Mouse (Mus musculus) central nervous system, embryonic 18 days (tissue): ENCODE data around the gene 1700069L16Rik. TPM values are rescaled to one million over a fixed set of nuclear protein-coding genes. Genes with fewer than 3 reads are reported as not detected.

Source experiments
- polyA plus RNA-seq: library from polyadenylated mRNA; depleted of rRNA; stranded (reverse); fragments of >200 nt; gene quantifications from 2 replicates; pipeline ENCODE4 v1.2.3, GENCODE M21; 2012; rRNA removed

The 1700069L16Rik gene
- polyA plus RNA-seq, result not detected in 2 replicates

GRCm38 (mm10) chr5:113724446-113724845, at the start of gene 1700069L16Rik:
TSS of gene 1700069L16Rik (minus strand) at chr5:113724772.

GRCm38 (mm10) chr5:113772450-113772895, 47.9 kb upstream of the 1700069L16Rik start, which contains the start of the genes Sart3 and Iscu:
TSS of gene Sart3 (minus strand) at chr5:113772510.
TSS of gene Iscu (plus strand) at chr5:113772748.

GRCm38 (mm10) chr5:113735345-113736112, 11.0 kb upstream of the 1700069L16Rik start, which contains the start of gene Ficd:
TSS of gene Ficd (plus strand) at chr5:113735803.

DNA sequence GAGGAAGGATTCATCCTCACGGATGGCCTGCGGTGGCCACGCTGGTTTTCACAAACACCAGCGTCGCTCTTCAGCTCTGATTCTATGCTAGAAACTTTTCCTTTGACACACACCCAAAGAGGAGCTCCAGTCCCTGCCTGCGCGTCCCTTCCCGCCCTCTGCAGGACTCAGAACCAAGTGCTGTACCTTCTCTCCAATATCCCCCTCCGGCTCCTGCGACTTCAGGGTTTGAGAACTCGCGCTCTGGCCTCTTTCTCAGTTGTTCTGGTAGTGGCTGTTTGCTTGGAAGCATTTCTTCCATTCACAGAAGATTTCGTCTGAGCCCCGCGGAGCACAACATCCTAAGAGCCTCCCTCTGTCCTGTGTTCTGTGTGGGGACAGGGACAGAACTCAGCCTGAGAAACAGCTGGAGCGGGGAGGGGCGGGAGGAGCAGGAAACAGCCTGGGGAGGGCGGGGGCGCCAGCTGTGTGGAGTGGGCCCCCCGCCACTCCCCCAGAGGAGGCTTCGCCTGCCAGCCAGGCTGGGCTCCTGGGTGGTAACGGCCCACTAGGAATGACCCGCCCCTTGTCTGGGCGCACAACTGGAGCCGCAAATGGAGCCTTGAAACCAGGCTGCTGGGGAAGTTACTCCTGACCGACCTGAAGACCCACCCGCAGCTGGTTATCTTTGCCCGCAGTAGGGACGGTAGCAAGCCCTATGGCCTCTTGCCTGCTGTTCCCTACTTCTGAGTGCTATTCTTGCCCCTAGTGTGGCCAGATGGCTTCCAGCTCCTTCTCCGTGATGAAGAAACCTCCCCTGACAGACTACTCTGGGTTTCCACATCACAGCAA, 74.3 kb downstream of the 1700069L16Rik start, which contains the start of gene Cmklr1:
TSS of gene Cmklr1 (minus strand) at position 392 of the 831 bp plus-strand sequence.

Other genes starting within 250 kb of the 1700069L16Rik start
- 14.5 and 15.7 TPM in 2 replicates for gene Wscd2, start 234.4 kb downstream of the 1700069L16Rik start, polyA plus RNA-seq
- 1.1 and 1.7 TPM in 2 replicates for gene Cmklr1, start 74.3 kb downstream of the 1700069L16Rik start, polyA plus RNA-seq
- 5.2 and 5.7 TPM in 2 replicates for gene Ficd, start 11.0 kb upstream of the 1700069L16Rik start, polyA plus RNA-seq
- gene Sart3, start 47.7 kb upstream of the 1700069L16Rik start, polyA plus RNA-seq, result 44.7 and 46.1 TPM in 2 replicates
- gene Iscu, start 48.0 kb upstream of the 1700069L16Rik start, polyA plus RNA-seq, result 84.9 and 87.2 TPM in 2 replicates
- gene Tmem119, start 75.7 kb upstream of the 1700069L16Rik start, polyA plus RNA-seq, result 2.3 and 6.3 TPM in 2 replicates
- 1.2 and 1.3 TPM in 2 replicates for gene Selplg, start 107.9 kb upstream of the 1700069L16Rik start, polyA plus RNA-seq
- 133 and 152 TPM in 2 replicates for gene Coro1c, start 184.0 kb upstream of the 1700069L16Rik start, polyA plus RNA-seq